Mouse (Mus musculus): ENCODE data around the gene Npas2. TPM values are rescaled to one million over a fixed set of nuclear protein-coding genes. Genes with fewer than 3 reads are reported as not detected.

Gene Npas2
- total and polyA plus RNA-seq, 3 experiments = not detected

GRCm38 (mm10) chr1:39193862-39194675, 538 bp downstream of the Npas2 start:
- no peak for DNase-seq (ENCODE audit: low read depth, low spot score)
- TF ChIP-seq MAZ (IDR thresholded peaks at IDR 0.05; ENCODE audit: low read depth, low read length) (no peak), UBTF (IDR thresholded peaks at IDR 0.05; ENCODE audit: borderline replicate concordance, insufficient read depth, low read depth, low read length) (no peak), POLR2AphosphoS2 (IDR thresholded peaks at IDR 0.05; ENCODE audit: low read length) (no peak), CHD1 (IDR thresholded peaks at IDR 0.05; ENCODE audit: low read depth, low read length) (no peak), GATA1 (IDR thresholded peaks at IDR 0.05; ENCODE audit: low read depth, low read length) (no peak), ZKSCAN1 (IDR thresholded peaks at IDR 0.05; ENCODE audit: low read depth, low read length) (no peak), BHLHE40 (IDR thresholded peaks at IDR 0.05; ENCODE audit: borderline replicate concordance, low read depth, low read length) (no peak), SMC3 (IDR thresholded peaks at IDR 0.05; ENCODE audit: low read depth, low read length) (no peak), CTCF (IDR thresholded peaks at IDR 0.05 in 2 of 3, conservative IDR thresholded peaks at IDR 0.05 in 1 of 3; ENCODE audit: control insufficient read depth in 1 of 3, insufficient read depth in 1 of 3, low read depth in 2 of 3, low read length in 3 of 3, poor library complexity in 1 of 3, severe bottlenecking in 1 of 3) (no peak), EP300 (IDR thresholded peaks at IDR 0.05; ENCODE audit: low read depth in 1 of 2, low read length in 2 of 2) (no peak), ETS1 (IDR thresholded peaks at IDR 0.05; ENCODE audit: low read depth, low read length) (no peak), SIN3A (IDR thresholded peaks at IDR 0.05; ENCODE audit: low read length) (no peak), MEF2A (IDR thresholded peaks at IDR 0.05; ENCODE audit: extremely low read depth, insufficient replicate concordance, low read depth, low read length, poor library complexity, severe bottlenecking) (no peak), KAT2A (conservative IDR thresholded peaks at IDR 0.05; ENCODE audit: low read depth, low read length) (no peak), MAX (IDR thresholded peaks at IDR 0.05; ENCODE audit: low read length) (no peak), MYB (IDR thresholded peaks at IDR 0.05; ENCODE audit: low read depth, low read length) (no peak), JUND (IDR thresholded peaks at IDR 0.05; ENCODE audit: low read depth, low read length) (no peak), ZNF384 (IDR thresholded peaks at IDR 0.05; ENCODE audit: low read depth, low read length) (no peak), RAD21 (IDR thresholded peaks at IDR 0.05; ENCODE audit: low read depth, low read length) (no peak), TCF12 (IDR thresholded peaks at IDR 0.05; ENCODE audit: low read depth, low read length) (no peak)
- H3K9ac ChIP-seq (ENCODE audit: control insufficient read depth, low read depth, low read length, poor library complexity, severe bottlenecking) = no peak overlapping the region
- no peaks in the 10 kb centered on the region for H3K9me3 ChIP-seq (replicated peaks; ENCODE audit: insufficient read depth, low read length)
- no peaks in the 10 kb centered on the region for H3K4me1 ChIP-seq (ENCODE audit: control insufficient read depth in 1 of 2, insufficient read depth in 2 of 2, low read length in 2 of 2)
- no peaks in the 10 kb centered on the region for H3K79me2 ChIP-seq (ENCODE audit: control insufficient read depth, insufficient read depth, low read length, poor library complexity)
- H3K36me3 ChIP-seq (ENCODE audit: control insufficient read depth in 1 of 2, insufficient read depth in 2 of 2, low read length in 2 of 2) = no peaks in the 10 kb centered on the region
- H3K4me3 ChIP-seq (ENCODE audit: control insufficient read depth in 1 of 2, insufficient read depth in 1 of 2, low read depth in 2 of 2, low read length in 2 of 2) = no peak overlapping the region
- no peaks in the 10 kb centered on the region for H3K27me3 ChIP-seq (ENCODE audit: control insufficient read depth in 1 of 2, insufficient read depth in 2 of 2, low read length in 2 of 2)
- H3K27ac ChIP-seq (ENCODE audit: control insufficient read depth, low read depth, low read length) = no peak overlapping the region

- H3K4me1 ChIP-seq (ENCODE audit: control insufficient read depth in 1 of 2, insufficient read depth in 2 of 2, low read length in 2 of 2) = no peaks in the 10 kb centered on the region
Observed at GRCm38 (mm10) chr1:39194959-39195358, 1.4 kb downstream of the Npas2 start.

More at GRCm38 (mm10) chr1:39194959-39195358, 1.4 kb downstream of the Npas2 start:
- no peak for DNase-seq (ENCODE audit: low read depth, low spot score)
- H3K9ac ChIP-seq (ENCODE audit: control insufficient read depth, low read depth, low read length, poor library complexity, severe bottlenecking) = no peak overlapping the region
- H3K4me3 ChIP-seq (ENCODE audit: control insufficient read depth in 1 of 2, insufficient read depth in 1 of 2, low read depth in 2 of 2, low read length in 2 of 2) = no peak overlapping the region
- TF ChIP-seq POLR2AphosphoS5 (IDR thresholded peaks at IDR 0.05; ENCODE audit: borderline replicate concordance, low read depth, low read length) = no peak
- H3K79me2 ChIP-seq (ENCODE audit: control insufficient read depth, insufficient read depth, low read length, poor library complexity) = no peaks in the 10 kb centered on the region
- H3K36me3 ChIP-seq (ENCODE audit: control insufficient read depth in 1 of 2, insufficient read depth in 2 of 2, low read length in 2 of 2) = no peaks in the 10 kb centered on the region
- H3K9me3 ChIP-seq (replicated peaks; ENCODE audit: insufficient read depth, low read length) = no peaks in the 10 kb centered on the region
- no peaks in the 10 kb centered on the region for H3K27me3 ChIP-seq (ENCODE audit: control insufficient read depth in 1 of 2, insufficient read depth in 2 of 2, low read length in 2 of 2)
- H3K27ac ChIP-seq (ENCODE audit: control insufficient read depth, low read depth, low read length) = no peak overlapping the region

Data from MEL (cell line).